Mouse (Mus musculus) lung, adult 2 months (tissue): ENCODE results near the gene Sirt4. TPM values are rescaled to one million over a fixed set of nuclear protein-coding genes. Genes with fewer than 3 reads are reported as not detected.

Experiments
- DNase-seq: peaks from one replicate; pipeline ENCODE4 v3.0.0; 2022
- H3K4me1 ChIP-seq: fragments of 200-500 bp; 2 replicates; pipeline ENCODE4 v1.6.1; 2011; ENCODE audit warnings: low read length; ENCODE audit not compliant: control insufficient read depth, insufficient read depth
- H3K4me3 ChIP-seq: fragments of 200-500 bp; replicated peaks from 2 replicates; pipeline ENCODE3; 2011; ENCODE audit warnings: low read depth, mild to moderate bottlenecking, control low read depth, low read length; ENCODE audit errors: extremely low read depth
- CTCF ChIP-seq: fragments of 200-500 bp; IDR thresholded peaks from 2 replicates; pipeline ENCODE4 v1.5.1; 2011; ENCODE audit warnings: mild to moderate bottlenecking, low read length, control low read depth; ENCODE audit not compliant: insufficient read depth
- POLR2A ChIP-seq: fragments of 200-500 bp; IDR thresholded peaks from 2 replicates; pipeline ENCODE4 v1.6.1; 2011; ENCODE audit warnings: low read depth, mild to moderate bottlenecking, control low read depth, low read length, borderline replicate concordance; ENCODE audit errors: extremely low read depth
- WGBS: fragments of 180-500 bp; shearing (Covaris S2); methylation state at CpG from one replicate; pipeline ENCODE4 v1.1.7; 2018; 5-methylcytosine and 5-hydroxymethylcytosine counted together
- polyA plus RNA-seq: library from polyadenylated mRNA; depleted of rRNA; stranded (reverse); fragments of >200 nt; gene quantifications from 2 replicates; pipeline ENCODE4 v1.2.3, GENCODE M21; 2012

Sirt4 gene
- polyA plus RNA-seq, 1 experiment = 38.3 TPM

- WGBS = 76% methylated on average over 18 of the region's 18 CpGs
- Histone ChIP-seq H3K4me3 (no peak overlapping the region), H3K4me1 (peaks cover 4% of the 10 kb centered on the region; the same call in 1 of the 2 replicates)
- DNase-seq = no peak
- no peak for TF ChIP-seq CTCF
- no peak for TF ChIP-seq POLR2A
Measured at GRCm38 (mm10) chr5:115485489-115486205, 1.1 kb upstream of the Sirt4 start.

DNA sequence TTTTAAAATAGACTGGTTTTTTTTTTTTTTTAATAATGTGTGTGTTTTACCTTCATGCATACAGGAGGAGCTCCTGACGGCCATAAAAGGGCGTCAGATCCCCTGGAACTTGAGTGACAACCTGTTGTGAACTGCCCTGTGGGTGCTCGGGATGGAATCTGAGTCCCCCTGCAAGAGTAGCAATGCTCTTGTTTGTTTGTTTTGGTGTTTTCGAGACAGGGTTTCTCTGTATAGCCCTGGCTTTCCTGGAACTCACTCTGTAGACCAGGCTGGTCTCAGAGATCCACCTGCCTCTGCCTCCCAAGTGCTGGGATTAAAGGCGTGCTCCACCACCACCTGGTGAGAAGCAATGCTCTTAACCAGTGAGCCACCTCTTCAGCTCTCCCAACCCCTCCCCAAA lies 471 bp upstream of the Sirt4 start:
- Histone ChIP-seq H3K4me1 (peaks cover 4% of the 10 kb centered on the region; the same call in 1 of the 2 replicates), H3K4me3 (no peak overlapping the region)
- 56% methylated on average over 5 of the region's 5 CpGs for WGBS
- DNase-seq = no peak
- no peak for TF ChIP-seq POLR2A
- no peak for TF ChIP-seq CTCF

DNA sequence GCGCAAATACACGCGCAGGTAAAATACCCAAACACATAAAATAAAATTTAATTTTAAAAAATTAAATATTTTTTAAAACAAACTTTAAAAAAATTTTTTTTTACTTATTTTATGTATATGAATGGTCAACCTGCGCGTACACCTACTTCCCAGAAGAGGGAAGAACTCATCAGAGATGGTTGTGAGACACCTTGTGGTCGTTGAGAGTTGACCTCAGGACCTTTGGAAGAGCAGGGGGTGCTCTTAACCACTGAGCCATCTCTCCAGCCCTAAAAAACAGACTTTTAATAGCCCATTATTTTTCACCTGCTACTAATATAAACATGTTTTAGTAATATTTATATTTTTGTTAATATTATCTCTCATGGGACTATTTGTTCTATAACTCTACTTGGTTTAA lies 1.1 kb downstream of the Sirt4 start:
- DNase-seq = no peak
- WGBS = 70% methylated on average over 6 of the region's 6 CpGs
- 0 out of 2 replicates have a peak, but pooled peaks cover 2% of the 10 kb centered on the region for H3K4me1 ChIP-seq
- no peak overlapping the region for H3K4me3 ChIP-seq
- TF ChIP-seq CTCF (no peak), POLR2A (no peak)

DNA sequence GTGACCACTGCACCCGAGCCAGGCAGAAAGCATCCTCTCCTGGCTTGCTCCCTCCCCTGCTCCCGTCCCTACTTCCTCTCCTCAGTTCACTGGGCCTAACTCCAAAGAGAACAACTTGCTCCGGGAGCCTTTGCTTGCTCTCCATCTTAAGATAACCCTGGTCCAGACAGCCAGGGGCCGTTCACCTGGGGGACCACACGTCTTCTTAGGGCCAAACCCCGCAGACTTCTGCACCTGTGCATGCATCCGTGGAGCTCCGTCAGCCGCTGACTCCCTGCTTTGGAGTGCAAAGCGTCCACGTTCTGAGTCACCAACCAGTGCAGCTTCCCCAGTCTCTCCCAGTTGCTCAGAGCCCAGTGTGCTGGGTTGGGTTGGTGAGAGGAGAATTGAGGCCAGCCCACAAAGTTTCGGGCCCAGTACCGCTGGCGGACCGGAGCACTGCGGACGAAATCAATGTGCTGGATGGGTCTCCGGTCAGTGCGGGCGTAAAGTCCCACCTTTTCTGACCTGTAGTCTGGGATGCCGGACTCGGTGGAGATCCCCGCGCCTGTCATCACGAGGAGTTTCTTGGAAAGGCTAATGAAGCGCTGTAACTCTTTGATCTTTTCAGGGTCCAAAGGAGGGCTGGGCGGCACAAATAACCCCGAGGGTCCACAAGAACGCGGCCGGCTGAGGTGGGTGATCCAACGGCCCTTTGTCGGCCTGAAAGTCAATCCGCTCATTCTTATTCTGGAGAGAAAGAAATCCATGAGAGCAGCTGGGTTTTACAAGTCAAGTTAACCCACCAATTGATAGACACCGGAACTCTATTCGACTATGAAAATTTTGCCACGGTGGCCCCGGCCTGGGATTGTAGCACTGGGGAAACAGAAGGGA lies 1.9 kb downstream of the Sirt4 start:
- no peak for TF ChIP-seq POLR2A
- TF ChIP-seq CTCF = no peak
- Histone ChIP-seq H3K4me1 (0 out of 2 replicates have a peak, but pooled peaks cover 2% of the 10 kb centered on the region), H3K4me3 (no peak overlapping the region)
- 66% methylated on average over 38 of the region's 38 CpGs for WGBS
- no peak for DNase-seq

DNA sequence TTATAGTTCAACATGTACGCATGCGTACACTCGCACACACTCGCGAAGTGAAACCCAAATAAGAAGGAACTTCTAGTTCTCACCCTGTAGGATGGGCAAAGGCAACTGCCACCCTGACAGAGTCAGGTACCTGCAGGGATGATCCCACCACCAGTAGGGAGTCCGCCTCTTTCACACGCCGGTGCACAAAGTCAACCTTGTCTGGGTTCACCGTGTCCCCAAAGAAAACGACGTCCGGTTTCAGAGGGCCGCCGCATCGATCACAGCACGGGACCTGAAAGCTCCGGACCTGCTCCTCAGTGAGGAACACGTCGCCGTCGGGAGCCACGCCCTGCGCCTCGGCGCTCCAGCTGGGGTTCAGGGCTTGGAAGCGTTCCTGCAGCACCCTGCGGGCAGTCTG lies 4.4 kb downstream of the Sirt4 start:
- peak; percentile 34 for DNase-seq
- TF ChIP-seq CTCF (no peak), POLR2A (no peak)
- WGBS = 48% methylated on average over 27 of the region's 27 CpGs
- H3K4me1 ChIP-seq = 0 out of 2 replicates have a peak, but pooled peaks cover 5% of the 10 kb centered on the region
- H3K4me3 ChIP-seq = peak overlapping the region; percentile 42

DNA sequence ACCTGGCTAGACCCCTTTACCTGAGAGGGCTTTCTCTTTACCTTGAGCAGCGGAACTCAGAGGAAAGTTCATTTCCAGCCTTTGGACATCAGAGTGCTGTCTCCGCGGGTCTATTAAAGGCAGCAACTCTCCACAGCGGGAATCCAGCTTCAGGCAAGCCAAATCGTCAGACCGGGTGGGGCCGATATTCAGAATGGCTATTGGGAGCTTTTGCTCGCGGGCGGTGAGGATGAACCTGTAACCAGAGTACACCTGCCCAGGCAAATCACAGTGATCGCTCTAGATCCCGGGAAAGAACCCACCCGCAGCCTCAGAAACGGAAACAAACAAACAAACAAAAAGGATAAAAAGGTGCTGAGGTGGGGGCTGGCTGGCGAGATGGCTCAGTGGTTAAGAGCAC lies 5.0 kb downstream of the Sirt4 start:
- Histone ChIP-seq H3K4me3 (no peak overlapping the region), H3K4me1 (0 out of 2 replicates have a peak, but pooled peaks cover 5% of the 10 kb centered on the region)
- no peak for TF ChIP-seq CTCF
- TF ChIP-seq POLR2A = no peak
- WGBS = 80% methylated on average over 15 of the region's 15 CpGs
- no peak for DNase-seq

- WGBS = 41% methylated on average over 12 of the region's 12 CpGs
- no peak for TF ChIP-seq POLR2A
- no peak for TF ChIP-seq CTCF
- DNase-seq = no peak
- Histone ChIP-seq H3K4me3 (peak overlapping the region; percentile 52), H3K4me1 (0 out of 2 replicates have a peak, but pooled peaks cover 3% of the 10 kb centered on the region)
Measured at GRCm38 (mm10) chr5:115476107-115476727, 8.3 kb downstream of the Sirt4 start.

- 21% methylated on average over 22 of the region's 22 CpGs for WGBS
- Histone ChIP-seq H3K4me3 (peak overlapping the region; percentile 54), H3K4me1 (0 out of 2 replicates have a peak, but pooled peaks cover 3% of the 10 kb centered on the region)
- TF ChIP-seq POLR2A (peak; percentile 53; the same call in 1 of the 2 replicates), CTCF (no peak)
- peak; percentile 28 for DNase-seq
Measured at GRCm38 (mm10) chr5:115475337-115476106, 9.0 kb downstream of the Sirt4 start.
